ENCODE assay signal across 8 mouse cellular contexts in the genomic region with DNA sequence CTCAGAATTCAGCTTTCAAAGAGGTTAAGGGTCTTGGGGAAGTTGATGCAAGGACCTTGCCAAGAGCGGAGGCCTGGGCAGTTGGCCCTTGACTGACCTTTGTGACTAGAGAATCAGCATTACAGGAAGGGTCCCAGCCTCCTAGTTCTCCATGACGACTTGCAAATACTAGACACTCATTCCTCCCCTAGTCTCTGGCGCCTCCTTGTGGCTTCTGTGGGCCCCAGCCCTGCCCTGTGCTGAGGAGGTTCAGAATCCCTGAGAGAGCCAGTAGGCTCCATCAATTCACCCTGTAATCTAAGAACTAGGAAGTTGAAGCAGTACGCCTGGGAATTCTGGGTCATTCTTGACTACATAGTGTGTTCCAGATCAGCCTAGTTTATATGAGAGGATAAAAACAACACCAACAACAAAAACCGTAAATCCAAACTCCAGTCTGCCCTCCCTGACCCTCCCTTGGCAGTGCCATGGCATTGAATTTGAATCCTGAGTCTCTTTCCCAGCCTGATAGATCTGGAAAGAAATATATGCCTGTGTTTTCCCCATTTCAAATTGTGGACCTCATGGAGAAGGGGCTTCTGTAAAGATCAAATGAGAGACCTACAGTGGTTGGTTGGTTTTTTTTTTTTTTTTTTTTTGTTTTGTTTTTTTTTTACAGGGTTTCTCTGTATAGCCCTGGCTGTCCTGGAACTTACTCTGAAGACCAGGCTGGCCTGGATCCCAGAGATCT. TPM values are rescaled to one million over a fixed set of nuclear protein-coding genes. Genes with fewer than 3 reads are reported as not detected.
DNase-seq lines count a peak whose midpoint lies in the region; ATAC-seq lines count a peak whose summit lies in the region.

No protein-coding gene starts in this region.

- 31% methylated on average over 5 of the region's 5 CpGs for WGBS in forebrain, embryonic 15.5 days
- 21% methylated on average over 5 of the region's 5 CpGs for WGBS in lung, embryonic 16.5 days

- no peak overlapping the region for H3K4me2 ChIP-seq in forebrain, embryonic 15.5 days (replicated peaks)
- H3K4me2 ChIP-seq in lung, embryonic 16.5 days (ENCODE audit: low read depth, low read length): no peak overlapping the region

- 0 out of 2 replicates have a peak, but pooled peaks cover 7% of the 10 kb centered on the region for H3K36me3 ChIP-seq in forebrain, embryonic 15.5 days
- no peaks in the 10 kb centered on the region for H3K36me3 ChIP-seq in lung, embryonic 16.5 days (ENCODE audit: control insufficient read depth, insufficient read depth, low read length)

- DNase-seq in NIH3T3 (ENCODE audit: low read depth): peak; percentile 97
- peak; percentile 89 for DNase-seq in cerebellum, adult 11 months
- peak; percentile 94 for DNase-seq in heart, postnatal 36 days
- DNase-seq in layer of hippocampus, adult 9-11 months: peak; percentile 77
- DNase-seq in right cerebral cortex, adult 2 months (ENCODE audit: low spot score in 2 of 2): peak; percentile 72 to 85
- peak; percentile 77 for DNase-seq in urinary bladder, adult 2 months (ENCODE audit: low spot score)

- no peaks in the 10 kb centered on the region for H3K27me3 ChIP-seq in forebrain, embryonic 15.5 days
- H3K27me3 ChIP-seq in lung, embryonic 16.5 days (ENCODE audit: control insufficient read depth, insufficient read depth, low read depth, low read length): no peaks in the 10 kb centered on the region

- no peak overlapping the region for H3K4me3 ChIP-seq in forebrain, embryonic 15.5 days
- no peak overlapping the region for H3K4me3 ChIP-seq in lung, embryonic 16.5 days (ENCODE audit: low read length)

- H3K9ac ChIP-seq in forebrain, embryonic 15.5 days (replicated peaks): no peak overlapping the region
- no peak overlapping the region for H3K9ac ChIP-seq in lung, embryonic 16.5 days (ENCODE audit: low read length)

- peaks cover 11% of the 10 kb centered on the region for H3K4me1 ChIP-seq in forebrain, embryonic 15.5 days
- peaks cover 16% of the 10 kb centered on the region for H3K4me1 ChIP-seq in lung, embryonic 16.5 days (replicated peaks; ENCODE audit: control insufficient read depth, insufficient read depth, low read length)

- H3K27ac ChIP-seq in forebrain, embryonic 15.5 days (replicated peaks): no peak overlapping the region
- no peak overlapping the region for H3K27ac ChIP-seq in lung, embryonic 16.5 days (ENCODE audit: low read length)

- H3K9me3 ChIP-seq in forebrain, embryonic 15.5 days: no peaks in the 10 kb centered on the region
- H3K9me3 ChIP-seq in lung, embryonic 16.5 days (ENCODE audit: control insufficient read depth, low read length): no peaks in the 10 kb centered on the region

- 0 out of 2 replicates have a peak, but pooled peaks have one; percentile 30 for ATAC-seq in forebrain, embryonic 15.5 days (replicated peaks)
- peak; percentile 44 for ATAC-seq in lung, embryonic 16.5 days (ENCODE audit: low read depth)

- intact Hi-C loops in heart, postnatal 36 days (cut with DNase I): loop anchor here (1.0 to 2.0 kb wide), 3 partner anchors 26 to 162 kb away; no protein-coding TSS in a partner anchor

RNA-seq across cellular contexts. Expression of a gene that starts 1.3 kb away (rescaled TPM):
- polyA plus RNA-seq in forebrain, embryonic 15.5 days (2015; fragmentation: Nextera tagmentation; extraction: Ambion mirVana): 0.31 and 0.67 TPM in 2 replicates
- 10 to 100 TPM; 10.9 to 11.9 TPM for total RNA-seq in heart, postnatal 36 days (2021)
- polyA plus RNA-seq in lung, embryonic 16.5 days (2015; fragmentation: Nextera tagmentation; extraction: Ambion mirVana): 1.1 and 1.7 TPM in 2 replicates
- 22.7 and 27.0 TPM in 2 replicates for polyA plus RNA-seq in urinary bladder, adult 2 months (2012; rRNA removed)

RNA-seq across cellular contexts. Expression of a gene that starts 28.4 kb away (rescaled TPM):
- polyA plus RNA-seq in forebrain, embryonic 15.5 days (2015; fragmentation: Nextera tagmentation; extraction: Ambion mirVana): 88.1 TPM in 2 replicates
- 100 to 1,000 TPM; 105 to 151 TPM for total RNA-seq in heart, postnatal 36 days (2021)
- polyA plus RNA-seq in lung, embryonic 16.5 days (2015; fragmentation: Nextera tagmentation; extraction: Ambion mirVana): 77.9 and 81.6 TPM in 2 replicates
- polyA plus RNA-seq in urinary bladder, adult 2 months (2012; rRNA removed): 73.6 and 86.5 TPM in 2 replicates

RNA-seq across cellular contexts. Expression of a gene that starts 29.8 kb away (rescaled TPM):
- polyA plus RNA-seq in forebrain, embryonic 15.5 days (2015; fragmentation: Nextera tagmentation; extraction: Ambion mirVana): 94.6 and 97.7 TPM in 2 replicates
- 10 to 100 TPM; 12.1 to 14.2 TPM for total RNA-seq in heart, postnatal 36 days (2021)
- polyA plus RNA-seq in lung, embryonic 16.5 days (2015; fragmentation: Nextera tagmentation; extraction: Ambion mirVana): 70.9 and 76.9 TPM in 2 replicates
- 34.3 and 37.7 TPM in 2 replicates for polyA plus RNA-seq in urinary bladder, adult 2 months (2012; rRNA removed)

RNA-seq across cellular contexts. Expression of a gene that starts 36.0 kb away (rescaled TPM):
- 12.7 and 14.1 TPM in 2 replicates for polyA plus RNA-seq in forebrain, embryonic 15.5 days (2015; fragmentation: Nextera tagmentation; extraction: Ambion mirVana)
- 10 to 100 TPM; 36.4 to 56.7 TPM for total RNA-seq in heart, postnatal 36 days (2021)
- polyA plus RNA-seq in lung, embryonic 16.5 days (2015; fragmentation: Nextera tagmentation; extraction: Ambion mirVana): 24.8 and 27.6 TPM in 2 replicates
- polyA plus RNA-seq in urinary bladder, adult 2 months (2012; rRNA removed): 63.7 and 88.3 TPM in 2 replicates

RNA-seq across cellular contexts. Expression of a gene that starts 58.5 kb away (rescaled TPM):
- 119 and 134 TPM in 2 replicates for polyA plus RNA-seq in forebrain, embryonic 15.5 days (2015; fragmentation: Nextera tagmentation; extraction: Ambion mirVana)
- 100 to 1,000 TPM in 1 of 2 experiments, 10 to 100 TPM in 1; 89.4 to 101 TPM for total RNA-seq in heart, postnatal 36 days (2021)
- 120 and 132 TPM in 2 replicates for polyA plus RNA-seq in lung, embryonic 16.5 days (2015; fragmentation: Nextera tagmentation; extraction: Ambion mirVana)
- polyA plus RNA-seq in urinary bladder, adult 2 months (2012; rRNA removed): 89.7 and 158 TPM in 2 replicates
